Comparison of ENCODE assay signal across 8 mouse cellular contexts in the genomic region with DNA sequence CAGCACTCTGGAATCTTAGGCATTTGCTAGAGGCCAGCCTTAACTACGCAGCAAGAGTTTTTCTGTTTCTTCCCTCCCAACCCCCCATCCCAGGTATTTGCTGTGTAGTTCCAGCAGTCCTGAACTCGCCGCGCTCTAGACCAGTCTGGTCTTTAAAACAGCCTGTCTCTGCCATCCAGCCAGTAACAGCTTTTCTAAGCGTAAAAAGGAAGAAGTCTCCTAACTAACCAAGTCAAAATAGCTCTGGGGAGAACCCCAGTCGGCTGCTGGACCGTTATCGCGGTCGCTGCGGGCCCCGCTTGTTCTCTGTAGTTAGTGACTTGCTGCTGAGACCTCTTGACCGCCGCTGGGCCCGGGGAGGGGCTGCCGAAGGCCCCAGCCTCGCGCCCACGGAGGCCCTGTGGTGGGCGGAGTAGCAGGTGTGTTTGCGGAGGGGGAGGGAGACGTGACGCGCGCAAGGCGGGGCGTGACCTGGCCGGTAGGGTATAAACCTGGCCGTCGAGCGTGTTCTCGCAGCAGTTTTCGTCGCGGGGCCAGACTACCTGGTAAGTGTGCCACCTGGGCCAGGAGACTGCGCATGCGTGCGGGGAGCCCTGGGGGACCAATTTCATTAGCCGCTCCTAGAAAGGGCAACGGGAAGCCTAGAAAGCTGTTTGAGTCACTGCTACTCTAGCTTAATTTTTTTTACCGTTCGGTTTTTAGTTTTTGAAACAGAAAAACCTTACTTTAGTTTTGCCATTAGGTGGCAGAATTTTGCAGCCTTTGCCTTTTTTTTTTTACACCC. TPM values are rescaled to one million over a fixed set of nuclear protein-coding genes. Genes with fewer than 3 reads are reported as not detected.
DNase-seq lines count a peak whose midpoint lies in the region; ATAC-seq and TF ChIP-seq lines count a peak whose summit lies in the region.

No protein-coding gene starts in this region.

- peaks cover 73% of the 10 kb centered on the region for H3K79me3 ChIP-seq in C2C12 (ENCODE audit: low read depth)

- peaks cover 100% of the 10 kb centered on the region for H3K79me2 ChIP-seq in C2C12 (ENCODE audit: control insufficient read depth, insufficient read depth)

- DNase-seq in liver, embryonic 13.5 days: peak; percentile 88
- peak; percentile 91 to 92 for DNase-seq in natural killer cell, adult 2 months (ENCODE audit: low spot score in 2 of 2)

- peak; percentile 88 for ATAC-seq in heart, embryonic 11.5 days (replicated peaks; ENCODE audit: insufficient number of reproducible peaks, low FRiP score, low TSS enrichment)
- peak; percentile 88 for ATAC-seq in kidney, embryonic 15.5 days (replicated peaks; ENCODE audit: low FRiP score)
- ATAC-seq in liver, embryonic 13.5 days (ENCODE audit: low read depth): peak; percentile 77
- peak; percentile 83 for ATAC-seq in stomach, embryonic 15.5 days (ENCODE audit: insufficient read depth, low FRiP score, low read depth)

- TF ChIP-seq POLR2A in bone marrow macrophage, adult 2 months (IDR thresholded peaks at IDR 0.05; ENCODE audit: borderline replicate concordance, low read depth, low read length): no peak
- TF ChIP-seq POLR2A in embryonic fibroblast, embryonic 13.5 days (IDR thresholded peaks at IDR 0.05; ENCODE audit: low read depth, low read length): no peak

- H3K4me2 ChIP-seq in heart, embryonic 11.5 days: peak overlapping the region; percentile 96
- peak overlapping the region; percentile 88 for H3K4me2 ChIP-seq in kidney, embryonic 15.5 days
- H3K4me2 ChIP-seq in liver, embryonic 13.5 days: peak overlapping the region; percentile 80
- peak overlapping the region; percentile 81 for H3K4me2 ChIP-seq in stomach, embryonic 15.5 days

- H3K4me3 ChIP-seq in C2C12 (ENCODE audit: insufficient read depth, poor library complexity, severe bottlenecking): peak overlapping the region; percentile 26
- H3K4me3 ChIP-seq in bone marrow macrophage, adult 2 months (ENCODE audit: insufficient read depth, low read length): peak overlapping the region; percentile 85
- peak overlapping the region; percentile 30 for H3K4me3 ChIP-seq in embryonic fibroblast, embryonic 13.5 days (ENCODE audit: insufficient read depth, low read length)
- H3K4me3 ChIP-seq in heart, embryonic 11.5 days (ENCODE audit: low read depth, low read length): peak overlapping the region; percentile 61
- H3K4me3 ChIP-seq in kidney, embryonic 15.5 days (replicated peaks): peak overlapping the region; percentile 50
- H3K4me3 ChIP-seq in liver, embryonic 13.5 days (replicated peaks): peak overlapping the region; percentile 70
- H3K4me3 ChIP-seq in stomach, embryonic 15.5 days (replicated peaks): peak overlapping the region; percentile 46

- peak overlapping the region; percentile 9 for H3ac ChIP-seq in C2C12 (ENCODE audit: control insufficient read depth, insufficient read length, low read depth)

- no peaks in the 10 kb centered on the region for H3K36me3 ChIP-seq in C2C12 (ENCODE audit: control insufficient read depth, insufficient read depth)
- no peaks in the 10 kb centered on the region for H3K36me3 ChIP-seq in heart, embryonic 11.5 days (ENCODE audit: control insufficient read depth, insufficient read depth, low read length)
- H3K36me3 ChIP-seq in kidney, embryonic 15.5 days: no peaks in the 10 kb centered on the region
- H3K36me3 ChIP-seq in liver, embryonic 13.5 days: peaks cover 17% of the 10 kb centered on the region
- no peaks in the 10 kb centered on the region for H3K36me3 ChIP-seq in stomach, embryonic 15.5 days

- peak overlapping the region; percentile 84 for H3K27ac ChIP-seq in bone marrow macrophage, adult 2 months (ENCODE audit: insufficient read depth, low read depth, low read length)
- H3K27ac ChIP-seq in embryonic fibroblast, embryonic 13.5 days (ENCODE audit: insufficient read depth, low read length): peak overlapping the region; percentile 86
- H3K27ac ChIP-seq in heart, embryonic 11.5 days (ENCODE audit: low read depth, low read length): peak overlapping the region; percentile 97
- H3K27ac ChIP-seq in kidney, embryonic 15.5 days: peak overlapping the region; percentile 86
- peak overlapping the region; percentile 98 for H3K27ac ChIP-seq in liver, embryonic 13.5 days
- peak overlapping the region; percentile 89 for H3K27ac ChIP-seq in stomach, embryonic 15.5 days

- H3K27me3 ChIP-seq in C2C12 (ENCODE audit: control insufficient read depth, insufficient read depth, insufficient read length): no peaks in the 10 kb centered on the region
- no peaks in the 10 kb centered on the region for H3K27me3 ChIP-seq in heart, embryonic 11.5 days (ENCODE audit: control insufficient read depth, insufficient read depth, low read length)
- no peaks in the 10 kb centered on the region for H3K27me3 ChIP-seq in kidney, embryonic 15.5 days
- H3K27me3 ChIP-seq in liver, embryonic 13.5 days: no peaks in the 10 kb centered on the region
- H3K27me3 ChIP-seq in stomach, embryonic 15.5 days (replicated peaks): no peaks in the 10 kb centered on the region

- peak overlapping the region; percentile 76 for H3K9ac ChIP-seq in heart, embryonic 11.5 days (ENCODE audit: low read depth, low read length)
- peak overlapping the region; percentile 57 for H3K9ac ChIP-seq in kidney, embryonic 15.5 days
- peak overlapping the region; percentile 77 for H3K9ac ChIP-seq in liver, embryonic 13.5 days
- H3K9ac ChIP-seq in stomach, embryonic 15.5 days: no peak overlapping the region

- TF ChIP-seq CTCF in C2C12 (IDR thresholded peaks at IDR 0.05; ENCODE audit: control insufficient read depth, insufficient read depth, insufficient read length): no peak
- no peak for TF ChIP-seq CTCF in bone marrow macrophage, adult 2 months (IDR thresholded peaks at IDR 0.05; ENCODE audit: low read depth, low read length)
- TF ChIP-seq CTCF in embryonic fibroblast, embryonic 13.5 days (IDR thresholded peaks at IDR 0.05; ENCODE audit: borderline replicate concordance, insufficient read depth, low read length): no peak

- WGBS in heart, embryonic 11.5 days (ENCODE audit: insufficient replicate concordance): under 1% methylated on average over 42 of the region's 42 CpGs
- WGBS in kidney, embryonic 15.5 days: under 1% methylated on average over 42 of the region's 42 CpGs
- WGBS in liver, embryonic 13.5 days (ENCODE audit: insufficient replicate concordance): under 1% methylated on average over 41 of the region's 42 CpGs
- under 1% methylated on average over 42 of the region's 42 CpGs for WGBS in stomach, embryonic 15.5 days

- no peaks in the 10 kb centered on the region for H3K9me3 ChIP-seq in heart, embryonic 11.5 days (replicated peaks; ENCODE audit: control insufficient read depth, low read length)
- no peaks in the 10 kb centered on the region for H3K9me3 ChIP-seq in kidney, embryonic 15.5 days (replicated peaks)
- no peaks in the 10 kb centered on the region for H3K9me3 ChIP-seq in liver, embryonic 13.5 days (replicated peaks)
- no peaks in the 10 kb centered on the region for H3K9me3 ChIP-seq in stomach, embryonic 15.5 days

- peaks cover 49% of the 10 kb centered on the region for H3K4me1 ChIP-seq in bone marrow macrophage, adult 2 months (ENCODE audit: control insufficient read depth, insufficient read depth, low read length)
- H3K4me1 ChIP-seq in embryonic fibroblast, embryonic 13.5 days (ENCODE audit: control insufficient read depth, insufficient read depth, low read length): peaks cover 11% of the 10 kb centered on the region
- peaks cover 25% of the 10 kb centered on the region for H3K4me1 ChIP-seq in heart, embryonic 11.5 days (ENCODE audit: control insufficient read depth, insufficient read depth, low read length)
- peaks cover 40% of the 10 kb centered on the region for H3K4me1 ChIP-seq in kidney, embryonic 15.5 days
- H3K4me1 ChIP-seq in liver, embryonic 13.5 days (replicated peaks): peaks cover 95% of the 10 kb centered on the region
- peaks cover 23% of the 10 kb centered on the region for H3K4me1 ChIP-seq in stomach, embryonic 15.5 days

RNA-seq across cellular contexts. Expression of a gene that starts 5.8 kb away (rescaled TPM):
- 23.4 TPM for polyA plus RNA-seq in C2C12 (2012; fragmentation: generic; extraction: Trizol)
- 173 and 209 TPM in 2 replicates for polyA plus RNA-seq in bone marrow macrophage, adult 2 months (2012; ENCODE audit: insufficient read depth, insufficient read length, missing spikeins)
- polyA plus RNA-seq in embryonic fibroblast, embryonic 13.5 days (2011; ENCODE audit: insufficient read length, low read depth, missing spikeins): 84.1 and 85.6 TPM in 2 replicates
- 145 and 157 TPM in 2 replicates for polyA plus RNA-seq in heart, embryonic 11.5 days (2014; fragmentation: Nextera tagmentation; extraction: Ambion mirVana)
- polyA plus RNA-seq in kidney, embryonic 15.5 days (2015; fragmentation: Nextera tagmentation; extraction: Ambion mirVana): 107 and 110 TPM in 2 replicates
- 288 and 359 TPM in 2 replicates for polyA plus RNA-seq in liver, embryonic 13.5 days (2015; fragmentation: Nextera tagmentation; extraction: Ambion mirVana)
- polyA plus RNA-seq in stomach, embryonic 15.5 days (2015; fragmentation: Nextera tagmentation; extraction: Ambion mirVana): 122 and 136 TPM in 2 replicates

RNA-seq across cellular contexts. Expression of a gene that starts 23.6 kb away (rescaled TPM):
- polyA plus RNA-seq in C2C12 (2012; fragmentation: generic; extraction: Trizol): not detected
- polyA plus RNA-seq in bone marrow macrophage, adult 2 months (2012; ENCODE audit: insufficient read depth, insufficient read length, missing spikeins): not detected in 2 replicates
- not detected in 2 replicates for polyA plus RNA-seq in embryonic fibroblast, embryonic 13.5 days (2011; ENCODE audit: insufficient read length, low read depth, missing spikeins)
- polyA plus RNA-seq in heart, embryonic 11.5 days (2014; fragmentation: Nextera tagmentation; extraction: Ambion mirVana): not detected in 2 replicates
- not detected in 2 replicates for polyA plus RNA-seq in kidney, embryonic 15.5 days (2015; fragmentation: Nextera tagmentation; extraction: Ambion mirVana)
- 0.33 and 0.45 TPM in 2 replicates for polyA plus RNA-seq in liver, embryonic 13.5 days (2015; fragmentation: Nextera tagmentation; extraction: Ambion mirVana)
- polyA plus RNA-seq in stomach, embryonic 15.5 days (2015; fragmentation: Nextera tagmentation; extraction: Ambion mirVana): not detected in 2 replicates

RNA-seq across cellular contexts. Expression of a gene that starts 36.2 kb away (rescaled TPM):
- polyA plus RNA-seq in C2C12 (2012; fragmentation: generic; extraction: Trizol): 300 TPM
- polyA plus RNA-seq in bone marrow macrophage, adult 2 months (2012; ENCODE audit: insufficient read depth, insufficient read length, missing spikeins): 35.2 and 40.5 TPM in 2 replicates
- polyA plus RNA-seq in embryonic fibroblast, embryonic 13.5 days (2011; ENCODE audit: insufficient read length, low read depth, missing spikeins): 80.3 and 103 TPM in 2 replicates
- 322 and 324 TPM in 2 replicates for polyA plus RNA-seq in heart, embryonic 11.5 days (2014; fragmentation: Nextera tagmentation; extraction: Ambion mirVana)
- 300 and 306 TPM in 2 replicates for polyA plus RNA-seq in kidney, embryonic 15.5 days (2015; fragmentation: Nextera tagmentation; extraction: Ambion mirVana)
- polyA plus RNA-seq in liver, embryonic 13.5 days (2015; fragmentation: Nextera tagmentation; extraction: Ambion mirVana): 266 and 271 TPM in 2 replicates
- 203 and 260 TPM in 2 replicates for polyA plus RNA-seq in stomach, embryonic 15.5 days (2015; fragmentation: Nextera tagmentation; extraction: Ambion mirVana)

RNA-seq across cellular contexts. Expression of a gene that starts 36.3 kb away (rescaled TPM):
- 8.3 TPM for polyA plus RNA-seq in C2C12 (2012; fragmentation: generic; extraction: Trizol)
- polyA plus RNA-seq in bone marrow macrophage, adult 2 months (2012; ENCODE audit: insufficient read depth, insufficient read length, missing spikeins): 23.3 TPM in 2 replicates
- polyA plus RNA-seq in embryonic fibroblast, embryonic 13.5 days (2011; ENCODE audit: insufficient read length, low read depth, missing spikeins): 51.8 and 64.2 TPM in 2 replicates
- 33.4 and 36.7 TPM in 2 replicates for polyA plus RNA-seq in heart, embryonic 11.5 days (2014; fragmentation: Nextera tagmentation; extraction: Ambion mirVana)
- 46.2 and 48.1 TPM in 2 replicates for polyA plus RNA-seq in kidney, embryonic 15.5 days (2015; fragmentation: Nextera tagmentation; extraction: Ambion mirVana)
- polyA plus RNA-seq in liver, embryonic 13.5 days (2015; fragmentation: Nextera tagmentation; extraction: Ambion mirVana): 14.6 and 18.4 TPM in 2 replicates
- 34.2 and 41.6 TPM in 2 replicates for polyA plus RNA-seq in stomach, embryonic 15.5 days (2015; fragmentation: Nextera tagmentation; extraction: Ambion mirVana)

Comparison
In these comparisons a context has a peak if more than half of its experiments do, and no peak if none do; other contexts are left out.
1. Peak in every context shown above with its lines: DNase-seq, ATAC-seq, H3K4me3 ChIP-seq and H3K27ac ChIP-seq.
2. H3K4me3 ChIP-seq: peak in every context shown above with its lines; median percentile 85 in bone marrow macrophage, adult 2 months; 70 in liver, embryonic 13.5 days; 61 in heart, embryonic 11.5 days; 50 in kidney, embryonic 15.5 days; 46 in stomach, embryonic 15.5 days; 30 in embryonic fibroblast, embryonic 13.5 days; 26 in C2C12.